Mouse (Mus musculus): ENCODE results near the gene Sirt7. TPM values are rescaled to one million over a fixed set of nuclear protein-coding genes. Genes with fewer than 3 reads are reported as not detected.

Gene Sirt7
- polyA plus RNA-seq, 1 experiment: 278 TPM

- Histone ChIP-seq H3K4me1 (peaks cover 78% of the 10 kb centered on the region), H3K27me3 (replicated peaks) (no peaks in the 10 kb centered on the region), H3K4me3 (replicated peaks) (peak overlapping the region; percentile 71), H3K36me3 (replicated peaks; ENCODE audit: low read length) (peaks cover 46% of the 10 kb centered on the region), H3K9me3 (no peaks in the 10 kb centered on the region)
- TF ChIP-seq GATA1 (IDR thresholded peaks at IDR 0.05; ENCODE audit: borderline replicate concordance, low read length) (no peak), FLI1 (IDR thresholded peaks at IDR 0.05; ENCODE audit: low read length) (no peak)
Measured at GRCm38 (mm10) chr11:120578024-120578693, 46.9 kb downstream of the Sirt7 start.

- Histone ChIP-seq H3K4me1 (peaks cover 74% of the 10 kb centered on the region), H3K36me3 (replicated peaks; ENCODE audit: low read length) (peaks cover 46% of the 10 kb centered on the region), H3K9me3 (no peaks in the 10 kb centered on the region), H3K27me3 (replicated peaks) (no peaks in the 10 kb centered on the region), H3K4me3 (replicated peaks) (no peak overlapping the region)
- TF ChIP-seq FLI1 (IDR thresholded peaks at IDR 0.05; ENCODE audit: low read length): no peak
- no peak for TF ChIP-seq GATA1 (IDR thresholded peaks at IDR 0.05; ENCODE audit: borderline replicate concordance, low read length)
Measured at GRCm38 (mm10) chr11:120577211-120578023, 47.6 kb downstream of the Sirt7 start.

- peak overlapping the region; percentile 23 for H3K4me3 ChIP-seq (replicated peaks)
- peaks cover 47% of the 10 kb centered on the region for H3K36me3 ChIP-seq (replicated peaks; ENCODE audit: low read length)
- peaks cover 74% of the 10 kb centered on the region for H3K4me1 ChIP-seq
- TF ChIP-seq FLI1 (IDR thresholded peaks at IDR 0.05; ENCODE audit: low read length): no peak
- no peak for TF ChIP-seq GATA1 (IDR thresholded peaks at IDR 0.05; ENCODE audit: borderline replicate concordance, low read length)
- no peaks in the 10 kb centered on the region for H3K9me3 ChIP-seq
- no peaks in the 10 kb centered on the region for H3K27me3 ChIP-seq (replicated peaks)
Measured at GRCm38 (mm10) chr11:120576365-120576981, 48.6 kb downstream of the Sirt7 start.

- TF ChIP-seq GATA1 (IDR thresholded peaks at IDR 0.05; ENCODE audit: borderline replicate concordance, low read length) (no peak), FLI1 (IDR thresholded peaks at IDR 0.05; ENCODE audit: low read length) (no peak)
- H3K36me3 ChIP-seq (replicated peaks; ENCODE audit: low read length): peaks cover 52% of the 10 kb centered on the region
- H3K27me3 ChIP-seq (replicated peaks): no peaks in the 10 kb centered on the region
- no peaks in the 10 kb centered on the region for H3K9me3 ChIP-seq
- peaks cover 79% of the 10 kb centered on the region for H3K4me1 ChIP-seq
- H3K4me3 ChIP-seq (replicated peaks): no peak overlapping the region
Measured at GRCm38 (mm10) chr11:120575940-120576339, 49.1 kb downstream of the Sirt7 start.

GRCm38 (mm10) chr11:120575046-120575445, 50.0 kb downstream of the Sirt7 start:
- Histone ChIP-seq H3K9me3 (no peaks in the 10 kb centered on the region), H3K27me3 (replicated peaks) (no peaks in the 10 kb centered on the region), H3K4me3 (replicated peaks) (peak overlapping the region; percentile 38), H3K36me3 (replicated peaks; ENCODE audit: low read length) (peaks cover 58% of the 10 kb centered on the region), H3K4me1 (peaks cover 83% of the 10 kb centered on the region)
- TF ChIP-seq FLI1 (IDR thresholded peaks at IDR 0.05; ENCODE audit: low read length): no peak
- TF ChIP-seq GATA1 (IDR thresholded peaks at IDR 0.05; ENCODE audit: borderline replicate concordance, low read length): no peak

GRCm38 (mm10) chr11:120574278-120574600, 50.8 kb downstream of the Sirt7 start:
- no peak for TF ChIP-seq FLI1 (IDR thresholded peaks at IDR 0.05; ENCODE audit: low read length)
- no peak for TF ChIP-seq GATA1 (IDR thresholded peaks at IDR 0.05; ENCODE audit: borderline replicate concordance, low read length)
- H3K4me1 ChIP-seq: peaks cover 77% of the 10 kb centered on the region
- peaks cover 53% of the 10 kb centered on the region for H3K36me3 ChIP-seq (replicated peaks; ENCODE audit: low read length)
- H3K27me3 ChIP-seq (replicated peaks): no peaks in the 10 kb centered on the region
- H3K9me3 ChIP-seq: no peaks in the 10 kb centered on the region
- H3K4me3 ChIP-seq (replicated peaks): peak overlapping the region; percentile 99

GRCm38 (mm10) chr11:120573585-120574277, 51.3 kb downstream of the Sirt7 start:
- Histone ChIP-seq H3K36me3 (replicated peaks; ENCODE audit: low read length) (peaks cover 49% of the 10 kb centered on the region), H3K4me1 (peaks cover 72% of the 10 kb centered on the region), H3K27me3 (replicated peaks) (no peaks in the 10 kb centered on the region), H3K9me3 (no peaks in the 10 kb centered on the region), H3K4me3 (replicated peaks) (peak overlapping the region; percentile 99)
- TF ChIP-seq GATA1 (IDR thresholded peaks at IDR 0.05; ENCODE audit: borderline replicate concordance, low read length): no peak

- H3K4me3 ChIP-seq (replicated peaks): peak within 1 kb of the TSS; percentile 99
- no peaks in the 10 kb centered on the region for H3K9me3 ChIP-seq
- H3K4me1 ChIP-seq: peaks cover 72% of the 10 kb centered on the region
- H3K36me3 ChIP-seq (replicated peaks; ENCODE audit: low read length): peaks cover 49% of the 10 kb centered on the region
- H3K27me3 ChIP-seq (replicated peaks): no peaks in the 10 kb centered on the region
- TF ChIP-seq GATA1 (IDR thresholded peaks at IDR 0.05; ENCODE audit: borderline replicate concordance, low read length) (no peak), FLI1 (IDR thresholded peaks at IDR 0.05; ENCODE audit: low read length) (peak; percentile 90; the same call in 1 of the 2 replicates)
Measured at GRCm38 (mm10) chr11:120572752-120573584, 52.1 kb downstream of the Sirt7 start, which contains the start of gene P4hb. P4hb (minus strand) TSS chr11:120573253.

GRCm38 (mm10) chr11:120572417-120572751, 52.7 kb downstream of the Sirt7 start:
- H3K36me3 ChIP-seq (replicated peaks; ENCODE audit: low read length): peaks cover 49% of the 10 kb centered on the region
- TF ChIP-seq GATA1 (IDR thresholded peaks at IDR 0.05; ENCODE audit: borderline replicate concordance, low read length) (no peak), FLI1 (IDR thresholded peaks at IDR 0.05; ENCODE audit: low read length) (no peak)
- H3K9me3 ChIP-seq: no peaks in the 10 kb centered on the region
- peaks cover 72% of the 10 kb centered on the region for H3K4me1 ChIP-seq
- peak overlapping the region; percentile 99 for H3K4me3 ChIP-seq (replicated peaks)
- no peaks in the 10 kb centered on the region for H3K27me3 ChIP-seq (replicated peaks)

All from megakaryocyte, embryonic 14.5 days (primary cell).